28 mouse cellular contexts compared by ENCODE assay signal in the genomic region with DNA sequence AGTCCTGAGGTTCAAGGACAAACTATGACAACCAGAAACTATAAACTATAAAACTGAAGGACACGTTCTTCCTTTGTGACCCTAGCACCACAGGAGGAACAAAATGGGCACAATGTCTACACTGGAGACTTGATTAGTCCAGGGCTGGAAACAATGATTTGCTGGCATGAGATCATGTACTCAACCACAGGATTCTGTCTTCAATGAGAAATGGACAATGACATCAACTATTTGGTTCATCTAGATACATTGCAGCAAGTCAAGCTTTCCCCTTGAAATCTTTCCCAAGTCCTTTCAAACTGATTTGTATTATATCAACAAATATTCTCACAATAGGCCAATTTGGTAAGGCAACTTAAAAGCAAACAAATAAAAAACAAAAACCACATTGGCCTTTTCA.
"Had no signal": no experiment of that assay in that cellular context is flagged by ENCODE, and none has a peak within 500 bp of the region (broad histone marks: within the 10 kb centered on the region; RNA-seq: fewer than 3 reads in every experiment).

No protein-coding gene starts in this region.

- H3K9ac ChIP-seq: heart, embryonic 13.5 days; heart, embryonic 15.5 days; hindbrain, embryonic 13.5 days; hindbrain, embryonic 15.5 days; kidney, embryonic 15.5 days; limb, embryonic 13.5 days; limb, embryonic 15.5 days; liver, embryonic 12.5 days; liver, embryonic 14.5 days had no signal

- DNase-seq: gastrocnemius, adult 2 months; gastrocnemius, postnatal 14 days; gastrocnemius, postnatal 36 days; heart, adult 11 months; heart, adult 2 months; heart, postnatal 14 days; heart, postnatal 36 days; kidney, adult 11 months; kidney, adult 2 months; kidney, adult 9 months; kidney, postnatal 14 days; kidney, postnatal 4 days; layer of hippocampus, adult 9-11 months; layer of hippocampus, postnatal 36 days; left cerebral cortex, postnatal 4 days had no signal

- H3K4me3 ChIP-seq: gastrocnemius, adult 2 months; heart, adult 2 months; heart, embryonic 13.5 days; heart, embryonic 15.5 days; hindbrain, embryonic 13.5 days; hindbrain, embryonic 15.5 days; kidney, embryonic 15.5 days; limb, embryonic 13.5 days; limb, embryonic 15.5 days; liver, embryonic 12.5 days had no signal

- ATAC-seq: hindbrain, postnatal 0 days; intestine, embryonic 16.5 days; liver, embryonic 12.5 days had no signal

- H3K27ac ChIP-seq: gastrocnemius, adult 2 months; heart, adult 2 months; heart, embryonic 13.5 days; heart, embryonic 15.5 days; hindbrain, embryonic 13.5 days; hindbrain, embryonic 15.5 days; hindbrain, postnatal 0 days; kidney, embryonic 15.5 days; kidney, postnatal 0 days; limb, embryonic 13.5 days; limb, embryonic 15.5 days; liver, embryonic 12.5 days; liver, embryonic 14.5 days had no signal

- H3K9me3 ChIP-seq: heart, embryonic 15.5 days; hindbrain, embryonic 13.5 days; hindbrain, embryonic 15.5 days; kidney, embryonic 15.5 days; limb, embryonic 15.5 days; liver, embryonic 12.5 days had no signal

- H3K36me3 ChIP-seq: heart, embryonic 13.5 days; heart, embryonic 15.5 days; hindbrain, embryonic 13.5 days; hindbrain, embryonic 15.5 days; kidney, embryonic 15.5 days; limb, embryonic 15.5 days; liver, embryonic 12.5 days had no signal

- H3K4me2 ChIP-seq: heart, embryonic 11.5 days; heart, embryonic 13.5 days; heart, embryonic 15.5 days; hindbrain, embryonic 13.5 days; hindbrain, embryonic 15.5 days; kidney, embryonic 15.5 days; limb, embryonic 13.5 days; limb, embryonic 15.5 days; liver, embryonic 12.5 days had no signal

- H3K4me1 ChIP-seq: heart, embryonic 15.5 days; hindbrain, embryonic 13.5 days; hindbrain, embryonic 15.5 days; kidney, embryonic 15.5 days; limb, embryonic 13.5 days; limb, embryonic 15.5 days; liver, embryonic 12.5 days had no signal

- H3K27me3 ChIP-seq: heart, embryonic 13.5 days; heart, embryonic 15.5 days; hindbrain, embryonic 13.5 days; hindbrain, embryonic 15.5 days; kidney, embryonic 15.5 days; limb, embryonic 13.5 days; limb, embryonic 15.5 days; liver, embryonic 12.5 days had no signal
